Mouse (Mus musculus): ENCODE data around the gene Gm44790.
A peak's percentile ranks its signal among the peaks of the same experiment; 100 is the strongest.
"Not testable (repeated sequence)": the region's sequence is repeated elsewhere in the genome, so short reads cannot be mapped to it uniquely, and the experiment has no call there.

The Gm44790 gene

DNA sequence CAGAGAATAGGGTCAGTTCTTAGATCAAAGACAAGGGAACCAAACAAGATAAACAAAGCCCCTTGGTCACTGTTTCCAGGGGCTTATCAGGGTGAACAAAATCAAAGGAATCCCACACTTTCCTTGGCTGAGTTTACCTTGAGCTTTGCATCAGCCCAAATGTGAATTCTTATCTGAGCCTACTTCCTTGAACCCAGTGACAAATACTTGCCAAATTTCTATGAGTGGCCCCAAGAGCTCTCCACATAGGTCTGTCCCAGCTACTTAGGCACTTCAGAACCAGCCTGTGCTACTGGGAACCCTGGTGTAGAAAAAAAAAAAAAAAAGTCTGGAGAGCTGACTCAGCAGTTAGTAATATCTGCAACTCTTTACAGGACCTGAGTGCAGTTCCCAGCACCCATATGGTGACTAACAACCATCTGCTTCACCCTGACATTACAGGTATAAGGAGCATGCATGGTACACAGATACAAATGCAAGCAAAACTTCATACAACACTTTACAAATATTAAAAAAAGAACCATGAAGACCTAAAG lies 48.3 kb downstream of the Gm44790 start:
- no peak for DNase-seq (ENCODE audit: low spot score)

DNA sequence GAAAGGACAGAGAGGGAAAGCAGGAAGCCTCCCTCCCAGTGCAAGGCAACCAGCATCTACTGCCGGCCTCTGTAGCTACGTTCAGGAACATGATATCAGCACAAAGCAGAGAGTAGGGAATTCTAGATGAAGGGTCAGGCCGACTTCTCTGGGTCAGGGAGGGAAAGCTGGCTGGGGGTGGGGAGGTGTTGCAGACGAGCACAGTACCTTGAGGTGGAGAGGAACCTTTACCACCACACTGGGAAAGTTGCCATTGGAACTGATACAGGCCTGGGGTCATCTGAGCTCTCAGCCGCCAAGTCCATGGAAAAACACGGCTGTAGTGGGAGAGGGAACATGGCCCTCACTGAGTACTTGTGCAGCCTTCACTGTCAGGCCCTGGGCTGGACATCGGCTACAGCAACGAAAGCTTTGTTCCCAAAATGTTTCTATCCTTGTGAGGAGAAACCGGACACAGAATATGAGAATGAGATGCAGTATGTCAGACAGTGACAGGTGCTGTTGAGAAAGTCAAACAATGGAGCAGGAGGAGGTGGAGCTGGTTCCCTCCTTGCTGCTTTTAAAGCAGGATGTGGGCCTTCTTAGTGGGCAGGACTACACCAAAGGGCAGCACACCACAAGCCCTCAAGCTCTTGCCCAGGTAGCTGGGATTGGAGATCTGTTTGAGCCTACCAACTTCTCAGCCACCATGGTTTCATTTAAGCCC lies 49.2 kb downstream of the Gm44790 start:
- DNase-seq (ENCODE audit: low spot score) = no peak

DNA sequence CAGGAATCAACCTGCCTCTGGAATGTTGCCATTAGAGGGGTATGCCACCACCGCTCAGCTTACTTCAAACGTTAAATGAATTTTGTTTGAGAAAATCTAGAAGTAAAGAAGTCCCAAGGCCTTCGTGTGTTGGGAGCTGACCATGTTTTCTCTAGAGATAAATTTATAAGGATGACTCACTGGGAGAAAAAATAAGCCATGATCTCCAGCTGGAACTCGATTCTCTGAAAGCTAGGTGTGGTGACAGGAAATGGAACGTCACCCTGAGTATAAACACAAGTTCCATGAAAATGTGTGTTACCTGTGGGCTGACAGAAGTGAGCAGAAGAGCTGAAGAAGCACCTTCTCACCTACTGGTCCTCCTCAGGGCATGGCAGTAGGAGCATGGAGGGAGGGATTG lies 50.5 kb downstream of the Gm44790 start:
- no peak for DNase-seq (ENCODE audit: low spot score)

DNA sequence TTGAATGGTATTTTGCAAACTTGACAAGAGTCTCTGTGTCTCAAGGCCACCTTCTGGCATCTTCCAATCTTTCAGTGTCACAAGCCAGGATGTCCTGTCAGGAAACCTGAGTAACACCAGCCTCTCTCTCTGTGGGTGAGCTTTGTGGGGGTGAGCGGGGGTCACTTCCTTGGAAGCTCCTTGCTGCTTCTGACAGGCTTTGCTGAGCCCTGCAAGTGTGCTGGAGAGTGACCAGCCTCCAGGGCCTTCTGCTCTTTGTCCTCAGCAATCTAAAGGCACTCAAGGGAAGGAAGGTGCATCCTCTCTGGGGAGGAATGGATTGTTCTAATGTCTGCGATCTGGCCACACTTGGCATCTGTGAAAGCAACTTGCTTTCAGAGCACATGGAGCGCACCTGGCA lies 52.9 kb downstream of the Gm44790 start:
- peak; percentile 39 for DNase-seq (ENCODE audit: low spot score)

DNA sequence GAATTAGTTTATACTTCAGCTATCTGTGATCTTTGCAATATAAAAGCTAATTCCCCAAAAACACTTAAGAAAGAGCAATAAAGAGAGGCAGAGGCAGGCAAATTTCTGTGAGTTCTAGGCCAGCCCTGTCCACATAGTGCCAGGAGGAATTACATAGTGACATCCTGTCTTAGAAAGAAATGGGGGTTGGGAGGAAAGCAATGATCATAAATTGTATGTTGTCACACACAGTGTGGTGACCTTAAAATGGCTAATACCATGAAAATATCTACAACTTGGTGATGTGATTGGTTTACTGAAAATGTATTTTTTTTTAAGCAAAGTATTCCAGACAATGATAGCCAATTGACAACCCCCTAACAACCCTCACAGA lies 53.3 kb downstream of the Gm44790 start:
- no peak for DNase-seq (ENCODE audit: low spot score)

DNA sequence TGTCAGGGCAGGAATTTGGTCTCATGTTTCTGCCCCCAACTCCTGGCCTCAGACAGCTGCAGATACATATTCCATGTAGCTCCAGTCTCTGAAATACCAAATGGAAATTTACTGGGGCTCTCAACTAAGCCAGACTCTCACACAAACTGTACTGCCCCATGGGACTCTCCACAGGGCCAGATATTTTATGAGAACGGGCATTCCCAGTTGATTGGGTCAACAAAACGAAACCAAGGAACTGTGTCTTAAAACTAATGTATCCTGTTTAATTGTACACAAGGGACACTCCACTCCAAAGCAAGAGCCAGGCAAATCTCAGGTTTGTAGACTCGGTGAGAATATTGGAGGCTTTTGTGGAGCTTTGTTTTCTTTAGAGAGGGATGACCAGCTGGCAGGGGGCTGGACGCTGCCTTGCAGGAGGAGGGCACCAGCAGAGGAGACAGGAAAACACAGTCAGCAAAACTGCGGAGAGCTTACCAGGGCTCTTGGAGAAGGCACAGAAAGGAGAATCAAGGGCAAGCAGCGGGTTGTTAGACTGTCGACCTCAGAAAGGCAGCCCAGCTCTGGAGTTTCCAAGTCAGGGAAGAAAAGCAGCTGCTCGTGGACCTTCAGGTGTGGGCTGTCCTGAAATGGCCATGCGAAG lies 53.9 kb downstream of the Gm44790 start:
- DNase-seq (ENCODE audit: low spot score) = peak; percentile 42

DNA sequence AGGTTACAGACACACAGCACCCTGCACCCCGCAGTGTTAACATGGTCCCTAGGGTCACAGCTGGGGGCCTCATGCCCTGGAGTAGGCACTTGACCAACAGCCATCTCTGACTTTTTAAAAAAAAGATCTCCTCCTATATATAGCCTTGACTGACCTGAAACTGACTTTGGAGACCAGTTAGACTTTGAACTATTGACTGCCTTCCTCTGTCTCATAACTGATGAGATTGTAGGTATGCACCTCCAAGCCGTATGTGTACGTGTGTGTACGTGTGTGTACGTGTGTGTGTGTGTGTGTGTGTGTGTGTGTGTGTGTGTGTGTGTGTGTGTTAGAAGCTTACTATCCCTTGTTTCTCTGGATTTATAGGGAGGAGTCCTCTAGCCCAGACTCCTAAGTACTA lies 55.4 kb downstream of the Gm44790 start:
- no peak for DNase-seq (ENCODE audit: low spot score)

DNA sequence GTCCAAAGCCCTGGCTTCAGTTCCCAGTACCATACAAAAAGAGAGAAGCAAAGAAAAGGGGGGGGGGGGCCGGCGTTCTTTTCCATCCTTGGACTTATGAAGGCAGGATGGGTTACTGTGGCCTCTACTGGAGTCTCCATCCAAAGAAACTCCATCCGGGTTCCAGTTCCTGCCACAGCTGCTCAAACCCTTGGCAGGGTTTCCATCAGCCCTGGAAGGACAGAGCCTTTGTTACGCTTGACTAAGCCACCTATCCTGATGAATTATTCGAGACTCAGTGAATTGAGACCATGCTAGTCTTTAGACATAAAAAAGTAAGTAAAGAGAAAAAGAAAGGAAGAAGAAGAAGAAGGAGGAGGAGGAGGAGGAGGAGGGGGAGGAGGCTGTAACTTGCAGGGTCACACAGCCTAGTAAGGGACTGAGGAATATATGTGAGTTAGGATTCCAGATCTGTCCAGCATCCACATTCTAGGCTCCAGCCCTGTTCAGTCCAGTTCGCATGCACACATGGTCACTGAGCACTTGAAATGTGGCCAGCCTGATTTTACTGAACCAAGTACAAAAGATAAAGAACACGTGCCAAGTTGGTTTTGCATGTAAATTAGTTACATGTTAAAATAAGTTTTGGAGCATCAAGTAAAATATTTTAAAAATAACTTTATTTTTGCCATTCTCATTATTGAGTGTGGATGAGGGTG lies 59.6 kb downstream of the Gm44790 start:
- no peak for DNase-seq (ENCODE audit: low spot score)

DNA sequence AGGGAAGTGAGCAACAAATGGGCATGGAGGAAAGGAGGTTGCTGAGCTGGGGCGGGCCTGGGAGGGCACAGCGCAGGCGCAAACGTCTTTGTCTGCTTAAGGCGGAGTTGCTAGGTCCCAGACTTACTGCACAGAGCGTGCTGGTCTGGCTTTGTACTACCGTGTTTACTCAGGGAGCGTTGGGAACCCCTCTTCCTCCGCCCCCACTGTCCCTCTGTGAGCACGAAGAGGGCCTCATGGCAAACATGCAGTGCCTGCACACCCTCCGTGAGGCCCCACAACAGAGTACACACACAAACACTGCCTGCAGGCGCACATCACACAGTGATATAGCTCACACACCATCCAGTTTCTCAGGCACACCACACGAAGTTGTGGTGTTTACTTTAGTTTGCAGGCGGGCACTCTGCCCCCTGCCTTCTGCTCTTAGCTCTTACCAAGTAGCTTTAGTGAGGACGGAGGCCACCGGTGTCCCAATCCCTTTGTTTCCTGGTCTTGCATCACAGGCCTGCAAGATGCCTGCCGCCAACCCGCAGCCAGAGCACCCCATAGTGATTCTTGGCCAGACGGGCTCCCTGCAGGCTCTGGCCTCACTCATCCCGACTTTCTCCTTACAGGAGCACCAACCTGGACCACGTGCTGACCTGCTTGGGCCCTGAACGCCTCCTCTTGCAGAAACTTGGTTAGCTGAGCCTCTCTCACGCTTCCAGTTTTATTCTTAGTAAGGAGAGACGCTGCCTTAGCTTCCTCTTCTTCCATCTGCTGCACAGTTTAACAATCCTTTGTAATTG lies 61.1 kb downstream of the Gm44790 start:
- peak; percentile 87 for DNase-seq (ENCODE audit: low spot score)

DNA sequence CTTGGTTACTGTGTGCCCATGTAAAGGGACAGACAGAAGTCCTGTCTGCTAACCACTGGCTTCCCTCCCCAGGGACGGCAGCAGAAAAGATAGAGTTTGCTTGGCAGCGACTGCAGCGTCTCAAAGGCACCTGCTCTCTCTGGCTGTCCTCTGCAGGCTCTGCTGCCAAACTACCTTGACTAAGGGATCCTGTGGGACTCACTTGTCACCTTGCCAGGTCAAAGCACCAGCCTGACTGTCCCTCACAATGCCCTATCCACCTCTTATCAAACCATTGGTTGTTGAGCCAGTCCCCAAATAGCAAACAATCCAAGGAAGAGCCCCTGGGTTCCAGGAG lies 61.7 kb downstream of the Gm44790 start:
- DNase-seq (ENCODE audit: low spot score) = peak; percentile 26

DNA sequence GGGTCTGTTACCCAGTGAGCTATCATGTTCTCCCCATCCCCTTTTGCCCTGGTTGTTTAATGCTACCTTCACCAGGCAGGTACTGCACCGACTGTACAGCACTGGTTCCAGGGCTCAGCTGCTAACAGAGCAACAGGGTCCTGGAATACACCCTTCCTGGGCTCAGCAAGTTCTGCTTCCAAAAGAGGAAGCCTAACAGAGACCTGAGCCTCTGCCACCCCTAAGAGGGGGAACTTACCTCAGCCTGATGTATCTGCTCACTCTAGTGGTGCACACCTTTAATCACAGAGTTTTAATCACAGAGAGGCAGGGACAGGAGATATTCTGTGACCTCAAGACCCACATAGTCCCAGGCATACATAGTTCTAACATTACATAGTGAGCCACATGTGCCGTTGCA lies 63.5 kb downstream of the Gm44790 start:
- DNase-seq (ENCODE audit: low spot score) = no peak

DNA sequence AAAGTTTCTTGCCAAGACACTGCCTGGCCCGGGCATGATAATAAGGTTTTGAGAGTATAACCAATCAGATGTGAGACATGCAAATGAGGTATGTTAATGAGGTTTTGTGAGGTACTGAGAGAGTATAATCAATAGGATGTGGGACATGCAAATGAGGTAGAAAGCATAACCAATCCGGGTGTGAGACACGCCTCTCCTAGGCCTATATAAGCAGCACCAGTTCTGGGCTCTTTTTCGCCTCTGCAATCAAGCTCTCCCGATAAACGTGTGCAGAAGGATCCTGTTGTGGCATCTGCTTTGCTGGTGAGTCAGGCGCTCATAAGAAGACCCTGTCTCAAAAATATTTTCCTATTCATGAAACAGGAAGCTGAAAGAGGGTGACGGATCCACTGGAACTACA lies 64.0 kb downstream of the Gm44790 start:
- not testable (repeated sequence) for DNase-seq (ENCODE audit: low spot score)

DNA sequence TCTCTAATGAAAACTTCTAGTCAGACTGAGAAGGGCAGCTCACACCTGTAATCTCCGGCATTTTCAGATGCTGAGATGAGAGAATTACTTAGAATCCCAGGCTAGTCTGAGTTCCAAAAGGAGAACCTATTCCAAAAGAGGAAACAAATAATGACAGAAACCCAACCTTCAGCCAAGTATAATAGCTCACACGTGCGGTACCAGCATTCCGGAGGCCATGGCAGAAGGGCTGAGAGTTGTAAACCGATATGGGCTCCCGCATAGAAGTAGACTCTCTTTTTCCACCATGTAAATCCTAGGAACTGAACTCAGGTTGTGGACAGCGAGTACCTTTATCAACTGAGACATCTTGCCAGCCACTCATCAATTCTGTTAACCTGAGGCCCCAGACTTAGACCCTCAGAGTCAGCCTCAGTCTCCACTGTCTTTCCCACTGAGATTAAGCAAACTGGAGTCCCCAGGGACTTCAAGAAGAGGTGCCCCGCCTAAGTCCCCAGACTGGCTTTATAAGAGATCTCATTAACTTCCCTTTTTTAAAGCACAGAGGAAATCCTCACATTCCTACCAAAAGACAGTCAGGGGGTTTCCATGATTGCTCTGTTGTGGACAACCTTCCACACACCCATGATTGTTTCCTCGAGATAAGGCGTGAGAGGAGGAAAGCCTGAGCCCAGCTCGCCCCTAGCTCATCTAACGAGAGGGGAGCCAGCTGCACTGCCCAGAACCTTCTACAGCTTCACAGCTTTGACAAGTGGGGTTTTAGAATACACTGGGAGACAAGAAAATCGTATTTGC lies 67.2 kb downstream of the Gm44790 start:
- DNase-seq (ENCODE audit: low spot score) = no peak

DNA sequence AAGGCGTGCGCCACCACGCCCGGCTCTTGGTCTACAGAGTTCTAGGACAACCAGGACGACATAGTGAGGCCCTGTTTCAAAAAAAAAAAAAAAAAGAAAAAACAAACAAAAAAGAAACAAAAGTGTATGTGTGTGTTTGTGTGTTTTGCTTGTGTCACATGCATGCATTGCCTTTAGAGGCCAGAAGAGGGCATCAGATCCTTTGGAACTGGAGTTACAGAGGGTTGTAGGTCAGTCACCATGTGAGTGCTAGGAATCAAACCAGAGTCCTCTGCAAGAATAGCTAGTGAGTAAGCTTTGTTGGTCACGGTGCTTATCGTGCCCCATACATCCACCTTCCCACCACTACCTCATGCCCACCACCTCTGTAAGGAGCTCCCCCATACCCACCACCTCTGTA lies 68.3 kb downstream of the Gm44790 start:
- no peak for DNase-seq (ENCODE audit: low spot score)
